Mouse (Mus musculus): ENCODE measurements around the gene Epb41l3. TPM values are rescaled to one million over a fixed set of nuclear protein-coding genes. Genes with fewer than 3 reads are reported as not detected.

Gene Epb41l3
- polyA plus RNA-seq, 1 experiment from 2014 or later: 134 TPM

GRCm38 (mm10) chr17:69307636-69308035 lies 232.2 kb downstream of the Epb41l3 start:
- ATAC-seq (ENCODE audit: low FRiP score): no peak
- WGBS: 40% methylated on average over 9 of the region's 9 CpGs
- H3K27ac ChIP-seq (replicated peaks): no peak overlapping the region
- no peak overlapping the region for H3K4me2 ChIP-seq
- no peak overlapping the region for H3K4me3 ChIP-seq (replicated peaks)
- H3K9me3 ChIP-seq (replicated peaks): no peaks in the 10 kb centered on the region
- H3K9ac ChIP-seq (replicated peaks): no peak overlapping the region
- H3K36me3 ChIP-seq: no peaks in the 10 kb centered on the region
- 0 out of 2 replicates have a peak, but pooled peaks cover 4% of the 10 kb centered on the region for H3K4me1 ChIP-seq
- no peaks in the 10 kb centered on the region for H3K27me3 ChIP-seq (replicated peaks)

- no peaks in the 10 kb centered on the region for H3K36me3 ChIP-seq
- WGBS: 87% methylated on average over 4 of the region's 4 CpGs
Observed at GRCm38 (mm10) chr17:69309872-69310271, 234.4 kb downstream of the Epb41l3 start.

GRCm38 (mm10) chr17:69320496-69320895 lies 245.0 kb downstream of the Epb41l3 start:
- ATAC-seq (ENCODE audit: low FRiP score): no peak
- Histone ChIP-seq H3K9ac (replicated peaks) (no peak overlapping the region), H3K4me3 (replicated peaks) (no peak overlapping the region), H3K4me2 (no peak overlapping the region), H3K27me3 (replicated peaks) (no peaks in the 10 kb centered on the region), H3K9me3 (replicated peaks) (no peaks in the 10 kb centered on the region), H3K36me3 (no peaks in the 10 kb centered on the region), H3K27ac (replicated peaks) (no peak overlapping the region), H3K4me1 (no peaks in the 10 kb centered on the region)
- WGBS: 93% methylated on average over 10 of the region's 10 CpGs

More at GRCm38 (mm10) chr17:69309872-69310271, 234.4 kb downstream of the Epb41l3 start:
- no peaks in the 10 kb centered on the region for H3K27me3 ChIP-seq (replicated peaks)
- H3K4me3 ChIP-seq (replicated peaks): no peak overlapping the region
- no peak overlapping the region for H3K9ac ChIP-seq (replicated peaks)
- no peak overlapping the region for H3K27ac ChIP-seq (replicated peaks)
- H3K4me2 ChIP-seq: no peak overlapping the region
- 0 out of 2 replicates have a peak, but pooled peaks cover 4% of the 10 kb centered on the region for H3K4me1 ChIP-seq
- H3K9me3 ChIP-seq (replicated peaks): no peaks in the 10 kb centered on the region
- no peak for ATAC-seq (ENCODE audit: low FRiP score)

GRCm38 (mm10) chr17:69322721-69323120 lies 247.2 kb downstream of the Epb41l3 start:
- no peak overlapping the region for H3K4me3 ChIP-seq (replicated peaks)
- no peaks in the 10 kb centered on the region for H3K4me1 ChIP-seq
- no peaks in the 10 kb centered on the region for H3K36me3 ChIP-seq
- no peak for ATAC-seq (ENCODE audit: low FRiP score)
- WGBS: 94% methylated on average over 2 of the region's 2 CpGs
- no peak overlapping the region for H3K9ac ChIP-seq (replicated peaks)
- no peaks in the 10 kb centered on the region for H3K27me3 ChIP-seq (replicated peaks)
- H3K4me2 ChIP-seq: no peak overlapping the region
- no peak overlapping the region for H3K27ac ChIP-seq (replicated peaks)
- no peaks in the 10 kb centered on the region for H3K9me3 ChIP-seq (replicated peaks)

Other genes starting within 250 kb of the Epb41l3 start
- gene Tmem200c, start 249.1 kb upstream of the Epb41l3 start, polyA plus RNA-seq (2015; fragmentation: Nextera tagmentation; extraction: Ambion mirVana): 2.9 and 3.7 TPM in 2 replicates

Data from neural tube, embryonic 15.5 days (tissue).